Mouse (Mus musculus): ENCODE measurements around the gene Pspc1. TPM values are rescaled to one million over a fixed set of nuclear protein-coding genes. Genes with fewer than 3 reads are reported as not detected.
"Not testable (repeated sequence)": the region's sequence is repeated elsewhere in the genome, so short reads cannot be mapped to it uniquely, and the experiment has no call there.

Pspc1 gene
- polyA plus RNA-seq, 2 experiments: 12.0 to 12.1 TPM

- H3K9ac ChIP-seq (replicated peaks): peak overlapping the region; percentile 66
- DNase-seq (ENCODE audit: low read depth in 3 of 3, low spot score in 3 of 3) (peak; percentile 61 to 75 (median 66)), ATAC-seq (ENCODE audit: insufficient read depth) (peak; percentile 6; the same call in 1 of the 2 replicates)
- peak; percentile 63 for TF ChIP-seq CTCF (IDR thresholded peaks at IDR 0.05; ENCODE audit: low read depth)
- no peak for TF ChIP-seq EP300 (IDR thresholded peaks at IDR 0.05; ENCODE audit: low read depth)
- peak overlapping the region; percentile 86 for H3K4me2 ChIP-seq (ENCODE audit: low read depth)
- H3K27me3 ChIP-seq (ENCODE audit: control insufficient read depth, insufficient read depth, low read length): no peaks in the 10 kb centered on the region
- no peaks in the 10 kb centered on the region; the same call in 1 of the 2 replicates for H3K36me3 ChIP-seq (replicated peaks; ENCODE audit: control insufficient read depth, insufficient read depth, low read depth)
- H3K4me1 ChIP-seq (replicated peaks; ENCODE audit: control insufficient read depth in 2 of 2, insufficient read depth in 2 of 2, low read length in 1 of 2): peaks cover 2 to 11% of the 10 kb centered on the region in 2 experiments
- 1% methylated on average over 33 of the region's 35 CpGs for WGBS (ENCODE audit: insufficient replicate concordance)
- H3K9me3 ChIP-seq (ENCODE audit: control insufficient read depth, low read length): no peaks in the 10 kb centered on the region
- H3K27ac ChIP-seq: peak overlapping the region; percentile 47; the same call in 1 of the 2 replicates
- H3K4me3 ChIP-seq (ENCODE audit: insufficient read depth in 1 of 2, low read depth in 2 of 2, low read length in 2 of 2): peak overlapping the region; percentile 75 to 83
These were observed 34.5 kb upstream of the Pspc1 start for GRCm38 (mm10) chr14:56812520-56813036.

- DNase-seq (ENCODE audit: low read depth in 3 of 3, low spot score in 3 of 3) (peak; percentile 38 to 49 (median 47)), ATAC-seq (ENCODE audit: insufficient read depth) (peak; percentile 97)
- Histone ChIP-seq H3K9ac (replicated peaks) (peak within 1 kb of the TSS; percentile 93), H3K4me1 (replicated peaks; ENCODE audit: control insufficient read depth in 2 of 2, insufficient read depth in 2 of 2, low read length in 1 of 2) (peaks cover 2 to 11% of the 10 kb centered on the region in 2 experiments), H3K4me3 (ENCODE audit: insufficient read depth in 1 of 2, low read depth in 2 of 2, low read length in 2 of 2) (peak within 1 kb of the TSS; percentile 84 to 99), H3K4me2 (ENCODE audit: low read depth) (peak within 1 kb of the TSS; percentile 89), H3K27ac (peak within 1 kb of the TSS; percentile 82)
- not testable (repeated sequence) for H3K27me3 ChIP-seq (ENCODE audit: control insufficient read depth, insufficient read depth, low read length); H3K36me3 ChIP-seq (replicated peaks; ENCODE audit: control insufficient read depth, insufficient read depth, low read depth); H3K9me3 ChIP-seq (ENCODE audit: control insufficient read depth, low read length)
- WGBS (ENCODE audit: insufficient replicate concordance): under 1% methylated on average over 45 of the region's 72 CpGs
These were observed 33.7 kb upstream of the Pspc1 start, which contains the start of gene Zmym5 for GRCm38 (mm10) chr14:56811701-56812339. Gene Zmym5 (minus strand): TSS chr14:56811716.

- Histone ChIP-seq H3K4me2 (ENCODE audit: low read depth) (peak overlapping the region; percentile 89), H3K4me3 (ENCODE audit: insufficient read depth in 1 of 2, low read depth in 2 of 2, low read length in 2 of 2) (peak overlapping the region; percentile 84 to 99), H3K9ac (replicated peaks) (peak overlapping the region; percentile 93), H3K27ac (peak overlapping the region; percentile 82), H3K4me1 (replicated peaks; ENCODE audit: control insufficient read depth in 2 of 2, insufficient read depth in 2 of 2, low read length in 1 of 2) (peaks cover 2 to 11% of the 10 kb centered on the region in 2 experiments)
- 1% methylated on average over 28 of the region's 86 CpGs for WGBS (ENCODE audit: insufficient replicate concordance)
- not testable (repeated sequence) for H3K27me3 ChIP-seq (ENCODE audit: control insufficient read depth, insufficient read depth, low read length); H3K9me3 ChIP-seq (ENCODE audit: control insufficient read depth, low read length); H3K36me3 ChIP-seq (replicated peaks; ENCODE audit: control insufficient read depth, insufficient read depth, low read depth)
- peak; percentile 81 for ATAC-seq (ENCODE audit: insufficient read depth)
- DNase-seq (ENCODE audit: low read depth in 3 of 3, low spot score in 3 of 3): peak; percentile 26 to 32 (median 32)
These were observed 32.9 kb upstream of the Pspc1 start for GRCm38 (mm10) chr14:56810781-56811690.

GRCm38 (mm10) chr14:56793243-56793642, 15.1 kb upstream of the Pspc1 start:
- 43% methylated on average over 2 of the region's 2 CpGs for WGBS (ENCODE audit: insufficient replicate concordance)
- Histone ChIP-seq H3K9me3 (ENCODE audit: control insufficient read depth, low read length) (no peaks in the 10 kb centered on the region), H3K36me3 (replicated peaks; ENCODE audit: control insufficient read depth, insufficient read depth, low read depth) (peaks cover 9% of the 10 kb centered on the region), H3K4me3 (ENCODE audit: insufficient read depth in 1 of 2, low read depth in 2 of 2, low read length in 2 of 2) (no peak overlapping the region), H3K4me1 (replicated peaks; ENCODE audit: control insufficient read depth in 2 of 2, insufficient read depth in 2 of 2, low read length in 1 of 2) (no peaks in the 10 kb centered on the region), H3K4me2 (ENCODE audit: low read depth) (no peak overlapping the region), H3K9ac (replicated peaks) (no peak overlapping the region), H3K27ac (no peak overlapping the region), H3K27me3 (ENCODE audit: control insufficient read depth, insufficient read depth, low read length) (no peaks in the 10 kb centered on the region)
- DNase-seq (ENCODE audit: low read depth in 3 of 3, low spot score in 3 of 3): peak in 1 of 3 experiments; percentile 40
- no peak for ATAC-seq (ENCODE audit: insufficient read depth)
- TF ChIP-seq CTCF (IDR thresholded peaks at IDR 0.05; ENCODE audit: low read depth): peak; percentile 76
- TF ChIP-seq EP300 (IDR thresholded peaks at IDR 0.05; ENCODE audit: low read depth): no peak

DNA sequence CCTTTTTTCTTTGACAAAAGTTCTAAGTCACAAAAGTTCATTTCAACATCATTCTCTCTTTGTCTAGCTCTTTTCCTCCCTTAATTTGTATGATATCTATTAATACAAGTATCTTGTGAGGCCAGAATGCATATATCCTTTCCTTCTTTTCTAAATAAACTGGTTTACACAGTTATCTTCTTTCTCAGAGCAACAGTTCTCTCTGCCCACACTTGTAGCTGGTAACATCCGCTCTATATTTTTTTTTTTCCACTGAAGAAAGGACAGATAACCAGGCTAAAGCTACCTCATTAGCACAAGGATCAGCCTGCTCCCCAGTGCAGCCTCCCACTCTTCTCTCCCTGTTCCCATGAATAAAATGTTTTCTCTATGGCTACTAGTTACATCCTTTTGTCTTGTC, 6.5 kb upstream of the Pspc1 start:
- no peak for TF ChIP-seq CTCF (IDR thresholded peaks at IDR 0.05; ENCODE audit: low read depth)
- no peak for TF ChIP-seq EP300 (IDR thresholded peaks at IDR 0.05; ENCODE audit: low read depth)
- Histone ChIP-seq H3K27ac (no peak overlapping the region), H3K9me3 (ENCODE audit: control insufficient read depth, low read length) (no peaks in the 10 kb centered on the region), H3K27me3 (ENCODE audit: control insufficient read depth, insufficient read depth, low read length) (no peaks in the 10 kb centered on the region), H3K4me3 (ENCODE audit: insufficient read depth in 1 of 2, low read depth in 2 of 2, low read length in 2 of 2) (no peak overlapping the region), H3K4me1 (replicated peaks; ENCODE audit: control insufficient read depth in 2 of 2, insufficient read depth in 2 of 2, low read length in 1 of 2) (peaks cover 0 to 3% of the 10 kb centered on the region in 2 experiments; a peak in 1 of 4 replicates), H3K4me2 (ENCODE audit: low read depth) (no peak overlapping the region), H3K36me3 (replicated peaks; ENCODE audit: control insufficient read depth, insufficient read depth, low read depth) (no peaks in the 10 kb centered on the region), H3K9ac (replicated peaks) (no peak overlapping the region)
- ATAC-seq (ENCODE audit: insufficient read depth) (no peak), DNase-seq (ENCODE audit: low read depth in 3 of 3, low spot score in 3 of 3) (no peak)
- WGBS (ENCODE audit: insufficient replicate concordance): 31% methylated on average over 1 of the region's 1 CpGs
